Mouse (Mus musculus) ovary, postnatal 14 days (tissue): ENCODE measurements at regions not wholly inside any gene's neighbourhood (a gene's known extent, or its start where the extent isn't known, plus 50 kb on each side); places are given as distances from the start of the nearest gene placed in this dataset.

Source experiments
- DNase-seq: peaks from one replicate; pipeline ENCODE4 v3.0.0; 2022; ENCODE audit warnings: low spot score

DNA sequence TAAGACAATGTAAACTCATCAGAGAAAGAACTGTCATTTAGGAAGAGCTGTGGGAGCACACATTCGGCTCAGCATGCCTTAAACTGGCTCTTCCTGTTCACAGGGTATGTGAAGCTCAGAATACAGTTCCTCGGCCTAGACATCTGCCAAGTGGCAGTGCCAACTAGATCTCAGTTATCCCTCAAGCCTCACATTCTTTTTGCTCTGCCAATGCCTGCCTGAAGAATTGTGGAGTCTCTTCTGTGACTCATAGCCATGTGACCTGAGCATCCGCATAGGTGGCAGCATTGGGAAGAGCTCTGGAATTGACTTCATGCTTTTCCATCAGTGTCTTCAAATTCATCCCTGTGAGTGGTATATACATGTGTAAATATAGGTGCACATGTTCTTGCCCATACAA, 59.7 kb downstream of the Prlhr start:
- no peak for DNase-seq

DNA sequence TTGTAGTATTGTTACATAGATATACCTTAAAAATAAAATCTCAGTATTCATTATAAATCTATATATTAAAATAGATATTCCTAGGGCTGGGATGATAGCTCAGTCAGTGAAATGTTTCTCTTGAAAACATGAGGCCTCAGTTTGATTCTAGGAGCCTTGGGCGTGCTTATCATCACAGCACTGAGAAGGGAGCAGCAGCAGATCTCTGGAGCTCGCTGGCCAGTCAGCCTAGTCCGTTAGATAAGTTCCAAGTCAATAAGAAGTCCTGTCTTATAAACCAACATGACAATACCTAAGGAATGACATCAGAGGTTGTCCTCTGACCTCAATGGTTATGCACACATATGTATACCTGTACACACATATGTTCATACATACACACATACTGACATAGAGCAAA, 68.7 kb downstream of the Prlhr start:
- no peak for DNase-seq

DNA sequence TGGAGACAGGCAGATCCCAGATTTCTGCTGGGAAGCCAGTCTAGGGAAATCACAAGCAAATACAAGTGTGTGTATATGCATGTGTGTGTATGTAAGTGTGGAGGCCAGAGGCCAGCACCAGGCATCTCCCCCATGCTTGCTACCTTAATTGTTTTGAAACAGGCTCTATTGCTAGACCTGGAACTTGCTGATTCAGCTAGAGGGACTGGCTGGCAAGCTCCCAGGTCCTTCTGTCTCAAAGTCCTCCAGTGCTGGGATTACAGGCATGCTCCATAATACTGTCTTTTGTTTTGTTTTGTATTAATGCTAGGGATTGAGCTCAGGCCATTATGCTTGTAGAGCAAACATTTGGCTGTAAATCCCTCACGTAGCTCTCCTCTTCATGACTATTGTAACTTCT, 70.4 kb downstream of the Prlhr start:
- DNase-seq, result no peak

DNA sequence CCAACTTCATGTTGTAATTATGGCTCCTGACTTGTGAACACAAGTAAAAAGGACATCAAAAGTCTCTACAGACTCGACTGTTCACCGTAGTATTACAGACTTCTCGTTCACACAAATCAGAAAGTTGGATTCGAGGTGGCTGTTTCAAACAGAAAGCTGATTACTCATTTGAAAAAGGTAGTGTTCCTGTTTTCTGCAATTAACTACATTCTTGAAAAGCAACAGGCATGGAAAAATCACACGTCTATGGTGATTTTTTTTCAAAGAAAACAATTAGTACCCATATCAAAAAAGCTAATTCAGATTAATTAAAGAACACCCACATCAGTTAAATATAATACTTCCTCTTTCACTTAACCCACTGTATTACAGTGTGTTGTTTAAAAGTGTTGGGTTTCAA, 71.5 kb downstream of the Prlhr start:
- no peak for DNase-seq

DNA sequence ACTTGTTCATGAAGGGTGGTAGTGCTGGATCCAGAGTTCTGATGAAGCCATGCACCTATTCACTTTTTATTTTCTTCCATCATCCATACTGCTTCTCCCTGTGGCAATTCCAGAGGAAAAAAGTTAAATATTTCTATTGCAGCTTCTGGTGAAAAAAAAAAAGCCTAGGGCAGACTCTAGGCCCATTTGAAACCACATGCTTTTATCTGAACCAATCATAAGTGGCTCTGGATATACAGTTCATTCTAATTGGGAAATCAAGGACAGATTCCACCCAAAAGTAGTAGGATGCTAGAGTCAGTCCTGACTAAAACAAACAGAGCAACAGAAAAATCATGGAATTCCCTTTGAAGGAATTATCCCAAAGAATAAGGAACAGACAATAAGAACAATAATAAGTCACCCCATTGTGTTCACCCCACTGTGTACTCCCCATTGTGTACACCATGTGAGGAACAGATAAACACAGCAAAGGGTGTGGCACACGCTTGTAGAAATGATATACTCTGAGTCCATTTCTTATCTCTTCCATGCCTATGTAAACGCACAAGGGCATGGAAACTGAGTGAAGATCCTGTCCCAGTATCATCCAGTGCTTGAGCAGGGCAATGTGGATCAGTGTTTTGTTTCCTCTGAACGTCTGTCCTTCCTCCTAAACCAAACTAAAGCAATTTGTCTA, 81.4 kb downstream of the Prlhr start:
- no peak for DNase-seq

DNA sequence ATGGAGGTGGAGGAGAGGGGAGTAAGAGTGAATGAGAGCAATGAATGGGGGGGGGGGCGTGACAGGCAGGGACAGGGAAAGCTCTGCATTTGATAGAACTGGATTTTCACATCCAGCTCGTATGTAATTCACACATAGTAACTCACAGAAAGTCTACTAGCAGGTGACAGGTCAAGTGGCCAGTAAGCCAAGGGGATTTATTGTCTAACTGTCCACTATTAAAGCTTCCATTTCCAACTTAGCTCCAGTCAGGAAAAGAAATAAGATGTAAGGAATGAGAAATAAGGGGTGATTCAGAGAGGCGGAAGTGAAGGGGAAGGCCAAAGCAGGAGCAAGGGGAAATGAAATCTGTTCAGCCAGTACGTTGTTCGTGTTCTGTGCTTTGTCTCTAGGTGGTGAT, 83.4 kb downstream of the Prlhr start:
- DNase-seq, result no peak

DNA sequence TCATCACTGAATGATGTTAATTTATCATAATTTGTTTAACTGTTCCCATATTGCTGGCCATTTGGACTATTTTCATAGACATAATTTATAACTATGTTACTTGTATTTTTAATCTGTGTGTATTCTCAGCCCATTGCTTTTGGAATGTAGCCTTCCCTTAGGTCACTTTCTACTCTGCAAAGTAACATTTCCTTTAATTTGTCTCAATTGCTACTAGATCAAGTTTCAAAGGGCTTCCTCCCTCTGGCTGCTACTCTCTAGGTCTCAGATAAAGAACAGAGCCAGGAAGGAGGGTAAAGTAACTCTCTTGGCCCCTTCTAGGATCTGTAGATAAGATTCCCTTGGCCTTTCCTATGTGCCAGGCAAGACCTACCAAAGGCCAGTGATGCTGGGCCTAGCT, 85.4 kb downstream of the Prlhr start:
- DNase-seq, result no peak

DNA sequence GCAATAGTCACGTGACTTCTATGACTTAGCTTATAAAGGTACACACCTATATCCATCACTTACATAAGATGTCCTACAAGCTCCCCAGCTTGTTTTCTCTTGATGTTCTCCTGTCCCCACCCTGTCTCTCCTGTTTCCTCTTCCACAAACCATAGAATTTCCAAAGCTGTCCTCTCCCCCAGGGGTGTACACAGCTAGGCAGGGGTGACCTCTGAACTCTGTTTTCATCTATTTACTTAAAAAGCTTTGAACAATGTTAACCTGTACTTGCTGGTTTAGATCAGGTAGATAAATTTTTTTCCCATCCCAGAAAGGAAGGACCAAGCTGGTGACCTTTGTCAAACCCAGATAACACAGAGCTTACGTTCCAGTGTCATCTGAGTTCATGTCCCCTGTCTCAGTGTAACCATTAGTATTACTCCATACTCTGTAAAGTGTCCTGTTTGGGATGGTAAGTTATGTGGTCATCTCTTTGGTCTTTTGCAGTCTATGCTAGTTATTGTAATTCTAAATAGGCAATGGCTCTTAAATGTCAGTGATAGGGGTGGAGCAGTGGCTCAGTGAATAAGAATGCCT, 89.0 kb downstream of the Prlhr start:
- no peak for DNase-seq

DNA sequence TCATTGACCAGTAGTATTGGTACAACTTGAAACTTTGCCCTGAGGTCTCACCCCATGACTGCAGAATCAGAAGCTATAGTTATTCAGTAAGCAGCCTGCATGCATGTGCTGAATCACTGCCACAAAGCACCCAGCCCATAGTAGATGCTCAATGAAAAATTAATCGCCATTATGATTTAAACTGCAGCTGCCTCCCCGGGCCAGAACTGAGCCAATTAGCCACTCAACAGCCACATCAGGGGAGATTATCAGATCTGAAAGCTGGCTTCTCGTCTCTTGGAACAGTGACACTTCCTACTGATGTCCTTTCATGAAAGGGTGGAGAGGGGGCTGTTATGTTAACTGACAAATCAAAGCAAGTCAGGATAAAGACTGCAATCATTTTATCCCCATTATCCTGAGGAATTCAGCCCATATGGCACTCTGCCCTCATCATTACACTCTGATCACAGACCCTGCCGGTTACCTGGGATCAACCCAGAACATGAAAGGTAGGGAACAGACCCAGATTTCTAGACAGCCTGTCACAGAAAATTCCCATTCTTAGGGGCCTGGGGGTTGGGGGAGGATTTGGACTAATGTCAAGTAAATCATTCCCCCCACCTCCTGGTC, 104.0 kb downstream of the Prlhr start:
- DNase-seq, result no peak

DNA sequence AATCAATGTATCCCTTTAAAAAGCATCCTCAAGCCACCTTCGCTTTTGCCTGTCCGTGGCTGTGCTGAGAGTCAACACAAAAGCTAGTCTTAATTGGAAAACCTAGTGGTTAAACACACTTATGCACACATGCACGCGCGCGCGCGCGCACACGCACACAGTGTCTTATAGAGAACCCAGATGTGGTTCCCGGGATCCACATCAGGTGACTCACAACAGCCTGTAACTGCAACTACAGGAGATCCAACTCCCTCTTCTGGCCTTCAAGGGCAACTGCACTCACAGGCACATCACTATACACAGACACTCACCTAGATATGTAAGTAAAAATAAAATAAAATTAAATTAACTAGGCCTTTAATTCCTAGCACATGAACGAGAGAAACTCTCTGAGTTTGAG, 118.4 kb upstream of the Fam204a start:
- DNase-seq, result no peak

DNA sequence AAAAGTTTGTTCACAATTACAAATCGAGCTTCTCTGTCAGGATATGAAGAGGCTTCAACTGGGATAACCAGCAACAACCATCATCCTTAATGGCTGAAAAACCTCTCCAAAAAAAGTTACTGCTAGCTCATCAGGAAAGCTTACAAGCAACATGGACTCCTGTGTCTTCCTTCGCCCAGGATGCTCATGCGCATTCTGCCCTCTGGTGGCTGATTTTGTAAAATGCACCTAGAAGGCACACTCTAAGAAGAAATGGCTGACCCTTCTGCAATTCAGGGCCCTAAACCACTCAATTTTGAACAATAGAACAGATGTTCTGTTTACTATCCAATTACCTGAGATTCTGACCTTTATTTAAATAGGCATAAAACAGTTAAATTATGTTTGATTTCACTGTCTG, 115.0 kb upstream of the Fam204a start:
- DNase-seq, result peak; percentile 67

DNA sequence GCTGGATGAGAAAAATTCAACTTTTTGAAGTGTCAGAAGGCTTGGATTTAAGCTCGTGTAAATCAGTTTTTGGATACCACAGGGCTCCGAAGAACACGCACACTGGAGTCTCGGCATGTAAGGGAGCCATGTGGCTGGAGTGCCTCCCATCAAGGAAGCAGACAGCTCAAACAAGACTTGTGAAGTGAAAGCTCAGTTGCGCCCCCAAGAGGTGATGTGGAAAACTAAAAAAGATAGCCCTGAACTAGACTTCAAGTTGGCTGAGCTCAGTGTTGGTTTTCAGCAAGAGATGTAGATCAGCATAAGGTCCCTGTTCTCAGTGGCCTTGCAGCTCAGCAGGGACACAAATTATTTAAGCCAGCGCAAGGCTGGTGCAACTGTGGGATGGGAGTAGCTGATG, 113.7 kb upstream of the Fam204a start:
- peak; percentile 11 for DNase-seq

DNA sequence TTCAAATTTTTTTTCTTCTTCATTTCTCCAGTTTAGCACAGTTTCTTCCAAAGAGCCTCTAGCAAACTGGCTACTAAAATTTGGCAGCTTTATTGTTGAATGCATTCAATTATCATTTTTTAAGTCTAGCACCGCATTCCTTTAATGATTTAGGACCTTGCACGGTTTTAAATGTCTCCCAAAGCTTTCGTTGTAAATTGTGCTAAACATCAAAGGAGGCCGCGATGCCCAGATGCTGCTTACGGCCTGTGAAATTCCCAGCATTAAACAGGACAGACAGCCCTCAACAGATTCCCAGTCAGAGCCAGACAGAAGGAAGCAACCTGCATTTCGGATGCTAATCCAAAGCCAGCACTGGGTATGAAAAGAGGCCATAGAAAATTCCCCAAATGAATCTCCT, 108.0 kb upstream of the Fam204a start:
- DNase-seq, result no peak

DNA sequence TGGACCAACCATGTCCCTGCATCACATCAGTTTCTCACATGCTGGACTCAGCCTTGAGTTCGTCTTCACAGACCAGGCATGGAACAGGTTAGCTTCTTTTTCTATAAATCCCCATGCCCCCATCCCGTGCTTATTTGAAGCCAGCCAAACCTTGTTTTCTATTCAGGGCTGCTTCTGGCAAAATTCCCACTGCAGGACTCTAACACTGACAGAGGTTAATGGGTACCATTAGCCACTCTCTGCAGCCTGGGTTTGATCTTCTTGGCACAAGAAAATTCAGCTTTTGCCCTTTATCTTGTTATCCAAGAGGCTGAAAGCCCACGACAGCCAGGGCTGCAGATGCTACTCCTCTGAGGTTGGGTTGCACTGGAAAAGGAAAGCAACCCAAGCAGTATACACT, 101.8 kb upstream of the Fam204a start:
- DNase-seq, result no peak

DNA sequence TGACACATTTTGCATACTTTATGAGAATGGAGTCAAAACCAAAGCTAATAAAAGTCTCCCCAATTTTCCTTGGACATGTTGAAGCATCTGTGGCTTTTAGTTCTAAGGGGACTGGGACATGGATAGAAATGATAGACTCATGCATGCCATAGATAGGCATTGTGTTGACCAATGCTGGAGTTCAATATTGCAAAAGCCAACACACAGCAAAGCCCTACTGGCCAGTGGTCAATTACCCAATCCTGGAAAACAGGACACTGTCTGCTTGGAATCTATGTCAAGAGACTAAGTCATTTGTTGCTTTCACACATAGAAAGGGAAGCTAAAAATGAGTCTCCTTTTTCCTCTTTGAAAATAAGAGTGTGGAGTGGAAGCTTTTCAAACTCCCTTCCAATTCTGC, 99.1 kb upstream of the Fam204a start:
- DNase-seq, result no peak

DNA sequence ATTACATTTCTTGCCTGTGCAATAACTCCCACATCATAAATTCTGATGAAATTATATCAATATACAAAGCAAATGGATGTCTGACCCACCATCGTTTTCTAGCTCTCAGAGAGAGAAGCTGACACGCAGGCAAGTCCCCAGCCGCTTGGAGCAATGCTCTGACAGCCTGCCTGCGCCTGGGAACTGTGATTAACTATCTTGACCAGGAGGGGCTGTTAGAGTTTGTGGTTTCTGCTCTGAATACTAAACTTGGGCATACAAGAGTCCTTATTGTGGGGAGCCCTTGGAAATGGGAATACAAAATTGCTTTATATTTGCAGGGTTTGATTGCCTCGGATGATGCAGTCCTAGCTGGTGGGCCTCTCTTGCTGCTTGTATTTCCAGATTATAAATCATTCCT, 98.6 kb upstream of the Fam204a start:
- no peak for DNase-seq

DNA sequence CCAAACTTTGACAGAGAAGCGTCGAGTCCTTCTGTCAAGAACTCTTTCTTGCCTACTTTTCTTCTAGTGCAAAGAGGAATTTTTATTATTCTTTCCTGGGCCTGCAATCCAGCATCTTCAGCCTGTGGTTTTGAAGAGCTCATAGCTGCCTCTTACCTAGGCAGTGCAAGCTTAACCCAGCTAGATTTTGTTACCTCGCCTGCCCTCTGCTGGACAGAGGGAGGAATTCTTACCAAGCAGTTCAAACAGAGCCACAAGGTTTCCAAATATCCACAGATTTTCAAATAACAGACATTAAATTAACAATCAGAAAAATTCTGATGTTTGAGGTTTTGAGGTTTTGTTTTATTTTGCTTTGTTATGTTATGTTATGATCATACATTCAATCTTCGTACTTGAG, 84.1 kb upstream of the Fam204a start:
- DNase-seq, result peak; percentile 69

DNA sequence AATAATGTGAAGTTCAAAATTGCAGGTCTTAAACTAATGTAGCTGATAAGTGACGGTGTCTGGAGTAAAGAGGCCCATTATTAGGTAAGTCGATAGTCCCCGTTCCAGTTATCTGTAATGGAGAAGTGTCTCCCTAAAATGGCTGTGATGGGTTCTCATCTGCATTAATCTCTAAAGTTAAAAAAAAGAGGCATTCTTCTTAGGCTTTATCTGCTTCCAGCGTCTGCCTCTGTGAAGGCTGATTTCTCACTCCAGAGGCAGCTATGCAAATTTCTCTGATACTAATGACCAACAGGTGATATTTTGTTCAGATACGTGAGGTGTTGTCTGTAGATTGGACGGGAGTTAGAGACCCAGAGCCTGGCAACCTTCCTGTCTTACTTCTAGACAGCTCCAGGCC, 75.9 kb upstream of the Fam204a start:
- no peak for DNase-seq

DNA sequence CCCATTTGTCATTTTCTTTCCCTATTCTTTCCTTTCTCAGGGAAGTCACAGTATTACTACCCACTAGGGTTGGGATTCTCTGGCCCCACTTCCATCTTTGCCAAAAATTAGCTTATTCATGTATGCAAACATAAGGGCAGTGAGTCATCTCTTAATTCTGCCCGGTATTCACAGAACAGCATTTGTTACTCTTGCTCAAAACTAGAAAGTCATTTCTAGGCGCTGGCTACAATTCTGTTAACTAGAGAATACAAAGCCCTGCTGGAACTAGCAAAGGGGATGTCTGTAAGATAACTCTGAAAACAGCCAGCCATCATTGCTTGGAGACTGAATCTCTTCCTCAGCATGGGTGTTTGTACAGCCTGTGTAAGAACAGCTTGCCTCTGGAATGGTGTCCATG, 74.4 kb upstream of the Fam204a start:
- DNase-seq, result no peak

DNA sequence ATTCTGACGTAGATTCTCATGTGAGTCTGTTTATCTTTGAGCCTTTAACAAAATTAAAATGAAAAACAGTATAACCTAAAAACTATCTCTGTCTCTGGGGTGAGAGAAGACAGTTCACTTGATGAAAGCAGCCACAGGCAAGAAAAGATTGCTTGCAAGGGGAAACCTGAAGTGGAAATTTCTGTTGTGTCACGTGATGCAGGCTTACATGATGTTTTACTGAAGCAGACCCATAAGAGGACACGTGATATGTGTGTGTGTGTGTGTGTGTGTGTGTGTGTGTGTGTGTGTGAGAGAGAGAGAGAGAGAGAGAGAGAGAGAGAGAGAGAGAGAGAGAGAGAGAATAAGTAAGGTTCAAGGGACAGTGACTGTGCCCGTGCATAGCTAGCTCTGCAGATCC, 63.7 kb upstream of the Fam204a start:
- no peak for DNase-seq

DNA sequence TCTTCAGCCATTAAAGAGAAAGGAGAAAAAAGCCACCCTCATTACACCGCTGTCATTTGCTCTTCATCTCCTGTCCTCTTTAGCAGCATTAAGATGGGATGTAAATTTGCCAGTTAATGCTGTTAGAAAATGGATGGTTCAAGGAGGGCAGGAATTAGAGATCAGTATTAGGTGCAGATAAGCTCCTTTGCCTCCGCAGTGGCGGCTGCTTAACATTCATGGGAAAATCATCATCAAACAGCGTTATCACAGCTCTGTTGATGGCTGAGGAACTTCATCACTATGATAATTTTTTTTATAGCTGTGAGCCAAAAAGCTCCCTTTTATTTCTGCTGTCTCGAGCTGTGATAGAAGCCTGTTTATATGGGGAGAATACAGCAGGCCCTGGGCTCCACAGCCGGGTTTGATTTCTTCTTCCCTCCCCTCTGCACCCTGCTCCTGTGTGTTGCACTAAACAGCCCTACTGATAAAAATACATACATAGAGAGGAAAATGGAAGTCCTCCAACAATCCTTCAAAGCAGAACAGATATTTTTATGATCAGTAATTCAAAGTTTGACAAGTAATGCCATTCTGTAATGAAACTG, 60.4 kb upstream of the Fam204a start:
- no peak for DNase-seq

DNA sequence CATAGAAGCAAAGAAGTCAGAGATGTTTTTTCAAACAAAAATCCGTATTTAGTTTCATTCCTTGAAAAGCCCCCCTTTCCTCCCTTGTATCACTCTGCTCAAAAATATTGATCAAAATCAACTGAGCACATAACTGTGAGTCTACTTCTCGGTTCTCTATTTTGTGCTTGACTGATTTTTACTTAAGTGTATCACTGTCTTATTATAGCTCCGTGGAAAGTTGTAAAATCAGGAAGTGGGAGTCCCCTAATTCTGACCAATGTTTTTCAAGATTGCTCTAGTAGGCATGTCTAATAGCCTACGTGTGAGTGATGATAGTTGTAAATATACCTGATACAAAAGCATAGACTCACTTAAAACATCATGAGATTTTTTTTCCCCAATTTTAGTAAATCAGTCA, 58.4 kb upstream of the Fam204a start:
- DNase-seq, result no peak
